Mouse (Mus musculus): ENCODE data around the gene Olfr351. TPM values are rescaled to one million over a fixed set of nuclear protein-coding genes. Genes with fewer than 3 reads are reported as not detected.

The Olfr351 gene
- total RNA-seq (2014; fragmentation: Nextera tagmentation): not detected in 2 replicates
- total RNA-seq (2017): not detected in 2 replicates

DNA sequence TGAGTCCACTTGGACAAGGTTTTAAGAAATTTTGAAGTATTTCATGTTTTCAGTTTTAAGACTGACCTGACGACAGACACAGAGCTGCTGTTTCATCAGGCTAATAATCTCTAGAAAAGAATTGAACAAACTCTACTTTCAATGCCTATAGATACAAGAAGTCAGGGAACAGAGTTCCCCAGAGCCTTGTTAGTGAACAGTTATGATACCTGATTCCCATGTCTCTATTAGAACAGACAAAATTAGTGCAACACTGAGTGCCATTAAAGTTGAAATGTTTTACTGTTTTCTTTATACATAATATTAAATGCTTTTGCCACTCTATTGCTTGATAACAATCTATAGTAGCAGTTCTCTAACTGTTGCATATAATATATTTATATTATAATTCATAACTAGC lies at the start of gene Olfr351:
Olfr351 (minus strand) TSS at position 101 of the 400 bp plus-strand sequence.
- no peak for ATAC-seq (replicated peaks; ENCODE audit: low FRiP score, low TSS enrichment, poor library complexity, severe bottlenecking)

GRCm38 (mm10) chr2:36905380-36905779 lies 42.9 kb upstream of the Olfr351 start, which contains the start of gene Olfr354:
Gene Olfr354 (plus strand): TSS chr2:36905680.
- ATAC-seq (replicated peaks; ENCODE audit: low FRiP score, low TSS enrichment, poor library complexity, severe bottlenecking): no peak

DNA sequence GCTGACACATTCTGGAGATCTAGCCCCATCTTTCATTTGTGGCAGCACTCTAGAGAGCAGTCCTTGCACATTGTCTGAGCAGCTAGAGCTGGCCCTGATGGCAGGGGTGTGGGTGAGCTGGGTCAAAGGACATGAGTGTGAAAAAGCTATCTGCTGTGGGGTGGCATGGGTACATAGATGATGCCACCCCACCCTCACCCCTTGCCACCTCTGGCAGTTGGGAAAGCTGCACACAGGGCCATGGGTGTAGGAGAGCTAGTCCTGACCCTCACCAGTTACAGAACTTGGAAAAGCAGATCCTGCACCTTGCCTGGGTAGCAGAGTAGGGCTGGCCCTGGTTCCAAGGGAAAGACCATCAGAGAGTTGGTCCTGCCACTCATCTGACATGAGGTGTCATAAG lies 34.7 kb upstream of the Olfr351 start:
- no peak for ATAC-seq (replicated peaks; ENCODE audit: low FRiP score, low TSS enrichment, poor library complexity, severe bottlenecking)

- ATAC-seq (replicated peaks; ENCODE audit: low FRiP score, low TSS enrichment, poor library complexity, severe bottlenecking): no peak
Measured at GRCm38 (mm10) chr2:36892836-36893235, 30.4 kb upstream of the Olfr351 start, which contains the start of gene Olfr353. Gene Olfr353 (minus strand): TSS chr2:36892936.

DNA sequence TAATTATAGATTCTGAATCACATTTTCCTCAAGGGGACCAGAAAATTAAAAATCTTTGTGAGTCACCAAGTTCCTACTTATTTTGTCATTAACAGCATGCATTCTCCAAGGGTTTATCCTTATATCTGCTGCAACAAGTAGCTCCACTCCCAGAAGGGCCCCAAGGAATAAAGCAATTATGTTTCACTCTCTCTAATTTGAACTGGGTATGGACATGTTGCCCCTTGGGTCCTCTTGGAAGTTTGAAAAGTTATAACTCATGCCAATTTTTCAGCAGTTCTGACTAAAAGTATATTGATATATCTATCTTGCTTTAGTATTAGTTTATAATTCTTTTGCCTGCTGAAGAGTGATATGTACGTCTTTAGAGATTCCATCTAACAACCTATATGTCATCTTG lies 5.7 kb upstream of the Olfr351 start, which contains the start of gene Olfr352:
Olfr352 (plus strand) TSS at position 301 of the 400 bp plus-strand sequence.
- no peak for ATAC-seq (replicated peaks; ENCODE audit: low FRiP score, low TSS enrichment, poor library complexity, severe bottlenecking)

- no peak for ATAC-seq (replicated peaks; ENCODE audit: low FRiP score, low TSS enrichment, poor library complexity, severe bottlenecking)
Measured at GRCm38 (mm10) chr2:36846010-36846409, 16.4 kb downstream of the Olfr351 start, which contains the start of gene Olfr350. Gene Olfr350 (plus strand): TSS chr2:36846310.

- ATAC-seq (replicated peaks; ENCODE audit: low FRiP score, low TSS enrichment, poor library complexity, severe bottlenecking): no peak
Measured at GRCm38 (mm10) chr2:36816932-36817331, 45.5 kb downstream of the Olfr351 start, which contains the start of gene Olfr3. Gene Olfr3 (minus strand): TSS chr2:36817032.

Other genes with a start within 250 kb of the Olfr351 start
- gene Olfr345, start 222.6 kb downstream of the Olfr351 start, total RNA-seq (2014; fragmentation: Nextera tagmentation): not detected in 2 replicates
- not detected in 2 replicates for gene Olfr345, start 222.6 kb downstream of the Olfr351 start, total RNA-seq (2017)
- gene Olfr346, start 176.9 kb downstream of the Olfr351 start, total RNA-seq (2014; fragmentation: Nextera tagmentation): not detected in 2 replicates
- not detected in 2 replicates for gene Olfr346, start 176.9 kb downstream of the Olfr351 start, total RNA-seq (2017)
- not detected in 2 replicates for gene Olfr347, start 130.8 kb downstream of the Olfr351 start, total RNA-seq (2014; fragmentation: Nextera tagmentation)
- not detected in 2 replicates for gene Olfr347, start 130.8 kb downstream of the Olfr351 start, total RNA-seq (2017)
- gene Olfr348, start 78.4 kb downstream of the Olfr351 start, total RNA-seq (2014; fragmentation: Nextera tagmentation): not detected in 2 replicates
- not detected in 2 replicates for gene Olfr348, start 78.4 kb downstream of the Olfr351 start, total RNA-seq (2017)
- gene Olfr50, start 72.1 kb downstream of the Olfr351 start, total RNA-seq (2014; fragmentation: Nextera tagmentation): not detected in 2 replicates
- not detected in 2 replicates for gene Olfr50, start 72.1 kb downstream of the Olfr351 start, total RNA-seq (2017)
- gene Olfr3, start 45.6 kb downstream of the Olfr351 start, total RNA-seq (2014; fragmentation: Nextera tagmentation): not detected in 2 replicates
- not detected in 2 replicates for gene Olfr3, start 45.6 kb downstream of the Olfr351 start, total RNA-seq (2017)
- not detected in 2 replicates for gene Olfr350, start 16.4 kb downstream of the Olfr351 start, total RNA-seq (2014; fragmentation: Nextera tagmentation)
- gene Olfr350, start 16.4 kb downstream of the Olfr351 start, total RNA-seq (2017): not detected in 2 replicates
- gene Olfr352, start 5.8 kb upstream of the Olfr351 start, total RNA-seq (2014; fragmentation: Nextera tagmentation): not detected in 2 replicates
- gene Olfr352, start 5.8 kb upstream of the Olfr351 start, total RNA-seq (2017): not detected in 2 replicates
- not detected in 2 replicates for gene Olfr353, start 30.3 kb upstream of the Olfr351 start, total RNA-seq (2014; fragmentation: Nextera tagmentation)
- gene Olfr353, start 30.3 kb upstream of the Olfr351 start, total RNA-seq (2017): not detected in 2 replicates
- gene Olfr354, start 43.0 kb upstream of the Olfr351 start, total RNA-seq (2014; fragmentation: Nextera tagmentation): not detected in 2 replicates
- not detected in 2 replicates for gene Olfr354, start 43.0 kb upstream of the Olfr351 start, total RNA-seq (2017)
- gene Olfr355, start 66.2 kb upstream of the Olfr351 start, total RNA-seq (2014; fragmentation: Nextera tagmentation): not detected in 2 replicates
- not detected in 2 replicates for gene Olfr355, start 66.2 kb upstream of the Olfr351 start, total RNA-seq (2017)
- not detected in 2 replicates for gene Olfr356, start 74.5 kb upstream of the Olfr351 start, total RNA-seq (2014; fragmentation: Nextera tagmentation)
- gene Olfr356, start 74.5 kb upstream of the Olfr351 start, total RNA-seq (2017): not detected in 2 replicates
- not detected in 2 replicates for gene Olfr357, start 131.2 kb upstream of the Olfr351 start, total RNA-seq (2014; fragmentation: Nextera tagmentation)
- gene Olfr357, start 131.2 kb upstream of the Olfr351 start, total RNA-seq (2017): not detected in 2 replicates
- not detected in 2 replicates for gene Olfr358, start 146.7 kb upstream of the Olfr351 start, total RNA-seq (2014; fragmentation: Nextera tagmentation)
- gene Olfr358, start 146.7 kb upstream of the Olfr351 start, total RNA-seq (2017): not detected in 2 replicates
- gene Olfr360, start 203.1 kb upstream of the Olfr351 start, total RNA-seq (2014; fragmentation: Nextera tagmentation): not detected in 2 replicates
- gene Olfr360, start 203.1 kb upstream of the Olfr351 start, total RNA-seq (2017): not detected in 2 replicates
- not detected in 2 replicates for gene Olfr361, start 226.6 kb upstream of the Olfr351 start, total RNA-seq (2014; fragmentation: Nextera tagmentation)
- gene Olfr361, start 226.6 kb upstream of the Olfr351 start, total RNA-seq (2017): not detected in 2 replicates

All from megakaryocyte-erythroid progenitor cell, adult 5-6 weeks (primary cell).